Mouse (Mus musculus) lung, adult 2 months (tissue): ENCODE measurements around the gene Gm49339.

Experiments
- CTCF ChIP-seq: fragments of 200-500 bp; IDR thresholded peaks from 2 replicates; pipeline ENCODE4 v1.5.1; 2011; ENCODE audit warnings: mild to moderate bottlenecking, low read length, control low read depth; ENCODE audit not compliant: insufficient read depth
- POLR2A ChIP-seq: fragments of 200-500 bp; IDR thresholded peaks from 2 replicates; pipeline ENCODE4 v1.6.1; 2011; ENCODE audit warnings: low read depth, mild to moderate bottlenecking, control low read depth, low read length, borderline replicate concordance; ENCODE audit errors: extremely low read depth

GRCm38 (mm10) chr10:51454365-51454764 lies 26.0 kb upstream of the Gm49339 start:
- no peak for TF ChIP-seq POLR2A
- no peak for TF ChIP-seq CTCF
